Mouse (Mus musculus): ENCODE data around the gene Mlec.

- TF ChIP-seq CTCF (IDR thresholded peaks at IDR 0.05; ENCODE audit: control insufficient read depth, insufficient read depth, insufficient read length), result no peak
- no peak for TF ChIP-seq MAX (IDR thresholded peaks at IDR 0.05)
- TF ChIP-seq MYOD1 (IDR thresholded peaks at IDR 0.05; ENCODE audit: control insufficient read depth, insufficient read length, low read depth), result no peak
- TF ChIP-seq CEBPB (IDR thresholded peaks at IDR 0.05; ENCODE audit: low read depth), result no peak
- no peak for TF ChIP-seq MYOG (IDR thresholded peaks at IDR 0.05; ENCODE audit: control insufficient read depth, extremely low read depth, insufficient read length)
Observed at GRCm38 (mm10) chr5:115159165-115159564, 1.2 kb upstream of the Mlec start.

All from C2C12 (cell line).